Mouse (Mus musculus) testis, adult 2 months (tissue): ENCODE results near the gene Zfp346.

ENCODE experiments used
- CTCF ChIP-seq: fragments of 200-500 bp; IDR thresholded peaks from 2 replicates; pipeline ENCODE4 v1.5.1; 2012; ENCODE audit warnings: low read depth, mild to moderate bottlenecking, inconsistent platforms, low read length, moderate library complexity; ENCODE audit not compliant: control insufficient read depth, insufficient read depth, insufficient replicate concordance
- POLR2A ChIP-seq: fragments of 200-500 bp; IDR thresholded peaks from 2 replicates; pipeline ENCODE4 v1.6.1; 2012; ENCODE audit warnings: low read depth, mild to moderate bottlenecking, inconsistent platforms, low read length, moderate library complexity; ENCODE audit not compliant: control insufficient read depth

DNA sequence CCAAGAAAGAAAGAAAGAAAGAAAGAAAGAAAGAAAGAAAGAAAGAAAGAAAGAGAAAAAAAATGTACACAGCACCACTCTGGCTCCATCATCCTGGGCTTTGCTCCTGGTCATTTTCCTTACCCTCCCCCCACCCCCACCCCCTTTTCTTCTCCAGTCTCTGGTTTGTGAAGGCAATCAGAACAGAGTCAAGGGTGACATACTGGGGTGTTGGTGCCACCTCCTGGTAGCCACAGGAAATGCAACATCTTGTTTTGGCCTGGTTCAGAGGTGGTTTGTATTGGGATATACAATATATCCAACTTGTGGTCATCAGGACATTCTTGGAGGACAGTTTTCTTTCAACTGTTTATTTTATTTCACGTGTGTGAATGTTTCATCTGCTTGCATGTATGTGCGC lies 73.4 kb downstream of the Zfp346 start:
- TF ChIP-seq CTCF = peak; percentile 11; the same call in 1 of the 2 replicates
- no peak for TF ChIP-seq POLR2A
